Mouse (Mus musculus) frontal cortex, adult (tissue): ENCODE measurements at regions not wholly inside any gene's neighbourhood (a gene's known extent, or its start where the extent isn't known, plus 50 kb on each side); places are given as distances from the start of the nearest gene placed in this dataset.

Source experiments
- ATAC-seq: cut with Nextera tagmentation; 2 replicates; pipeline ENCODE4 v1.9.2; 2017; ENCODE audit warnings: mild to moderate bottlenecking, moderate library complexity, mixed read lengths; ENCODE audit not compliant: low TSS enrichment

DNA sequence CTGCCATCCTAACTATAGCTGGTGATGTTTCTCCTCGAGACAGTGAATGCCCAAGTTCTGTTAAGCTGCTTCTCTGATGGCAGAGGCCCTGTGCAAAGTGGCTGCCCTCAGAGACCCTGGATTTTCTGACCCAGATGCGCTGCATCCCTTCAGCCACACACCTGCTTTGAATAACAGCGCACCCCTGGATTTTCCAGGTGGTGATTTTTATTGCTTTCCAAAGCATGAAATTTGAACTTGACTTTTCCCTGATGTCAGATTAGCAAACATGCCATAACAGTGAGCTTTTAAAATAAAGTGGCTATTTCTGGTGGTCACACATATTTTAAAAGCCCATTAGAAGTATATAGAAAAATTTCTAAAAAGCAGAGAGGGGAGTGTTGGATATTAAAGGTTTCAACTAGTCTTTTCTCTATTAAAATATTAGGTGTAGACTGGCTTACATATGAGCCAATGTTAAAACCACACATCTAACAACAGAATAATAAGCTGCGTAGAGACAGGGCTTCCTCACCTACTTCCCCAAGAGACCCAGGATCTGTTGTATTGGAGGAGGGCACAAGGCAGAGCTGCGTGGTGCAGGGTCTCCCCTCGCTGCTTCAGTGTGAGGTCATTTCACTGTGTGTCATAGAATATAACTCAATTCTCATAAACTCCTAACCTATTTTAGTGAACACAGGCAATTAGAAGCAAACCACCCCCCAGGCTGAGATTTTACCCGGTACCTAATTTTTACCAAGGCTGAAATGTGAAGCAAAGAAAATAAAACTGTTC is 280.3 kb downstream of the Ccdc91 start:
- ATAC-seq: no peak

DNA sequence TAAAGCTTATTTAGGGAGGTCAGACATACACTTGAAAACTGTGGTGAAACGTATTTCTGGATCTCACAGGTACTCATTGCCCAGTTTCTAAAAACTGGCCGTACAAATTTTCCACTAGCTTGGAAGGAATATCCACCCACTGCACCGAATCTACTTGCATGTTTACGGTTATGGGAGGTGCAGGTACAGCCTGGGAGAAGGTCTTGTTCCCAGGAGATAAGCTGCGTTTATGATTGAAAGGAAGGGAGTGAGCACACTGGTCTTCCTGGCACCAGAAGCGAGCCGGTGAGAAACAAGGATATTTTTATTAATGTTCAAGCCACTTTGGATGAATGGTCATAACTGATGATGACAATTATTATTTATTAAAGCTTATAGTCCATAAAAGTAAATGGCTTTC is 283.9 kb downstream of the Ccdc91 start:
- ATAC-seq: no peak

DNA sequence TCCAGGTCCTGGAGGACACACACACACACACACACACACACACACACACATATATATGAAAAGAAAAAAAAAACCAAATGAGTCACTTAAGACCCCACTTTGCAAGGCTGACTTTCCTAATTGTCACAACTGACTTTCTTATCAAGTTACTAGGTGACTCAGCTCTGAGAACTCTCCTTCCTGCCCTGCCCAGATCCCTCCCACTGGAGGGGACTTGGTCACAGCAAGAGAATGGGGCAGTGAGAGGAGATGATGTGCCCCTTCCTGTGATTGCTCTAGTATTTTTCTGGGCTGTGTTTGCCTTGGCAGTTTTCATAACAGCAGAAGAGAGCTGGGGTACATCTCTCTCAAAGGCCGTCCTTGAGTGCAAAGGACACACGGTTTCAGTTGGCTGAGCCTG is 284.5 kb downstream of the Ccdc91 start:
- ATAC-seq: no peak

DNA sequence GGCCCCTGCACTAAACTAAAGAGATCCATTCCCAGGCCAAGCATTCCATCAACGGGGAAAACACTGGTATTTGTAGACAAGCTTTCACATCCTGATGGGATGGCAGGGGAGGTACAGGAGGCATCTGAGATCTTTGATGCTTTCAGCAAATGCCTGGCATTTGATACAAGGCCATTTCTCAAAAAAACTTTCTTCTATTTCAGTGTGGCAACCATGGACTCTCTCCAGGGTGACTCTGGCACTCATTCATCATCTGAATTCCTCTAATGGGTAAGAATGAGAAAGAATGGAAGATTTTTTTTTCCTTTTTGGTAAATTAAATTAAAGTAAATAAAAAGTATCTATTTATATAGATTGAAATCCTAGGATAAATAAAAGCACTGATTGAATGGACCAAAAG is 281.8 kb upstream of the Far2 start:
- ATAC-seq: no peak

DNA sequence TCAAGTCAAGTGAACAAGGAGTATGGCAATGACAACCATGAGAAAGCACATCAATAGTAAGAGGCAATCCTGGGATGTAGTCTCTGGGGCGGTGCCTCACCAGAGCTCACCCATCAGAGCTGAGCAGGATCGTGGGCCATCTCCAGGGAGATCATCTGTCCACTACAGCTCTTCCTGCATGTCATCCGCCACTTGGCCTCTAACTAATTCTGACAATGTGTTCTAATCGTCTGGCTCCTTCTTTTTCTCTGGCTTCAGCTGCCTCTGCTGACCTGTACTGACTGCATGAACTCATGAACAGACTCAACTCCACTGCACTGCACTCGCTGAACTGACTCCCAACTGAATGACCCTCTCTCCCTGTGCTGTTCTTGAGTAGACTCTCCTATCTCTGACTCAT is 277.9 kb upstream of the Far2 start:
- ATAC-seq: no peak

DNA sequence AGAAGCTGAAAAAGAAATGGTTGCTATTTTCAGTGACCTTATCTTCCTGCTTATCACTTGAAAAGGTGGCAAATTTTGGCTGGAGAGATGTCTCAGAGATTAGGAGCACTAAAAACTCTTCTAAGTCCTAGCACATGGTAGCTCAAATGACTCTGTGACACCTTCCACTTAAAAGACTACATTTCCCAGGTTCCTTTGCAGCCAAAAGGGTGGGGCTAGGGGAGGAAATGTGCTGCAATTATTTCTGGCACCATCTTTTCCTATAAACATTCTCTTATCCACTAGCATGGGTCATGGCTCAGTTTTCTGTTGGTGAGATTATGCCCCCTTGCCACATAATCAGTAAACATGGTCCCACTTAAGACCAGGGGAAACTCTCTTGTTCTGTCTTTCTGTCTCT is 277.0 kb upstream of the Far2 start:
- no peak for ATAC-seq

DNA sequence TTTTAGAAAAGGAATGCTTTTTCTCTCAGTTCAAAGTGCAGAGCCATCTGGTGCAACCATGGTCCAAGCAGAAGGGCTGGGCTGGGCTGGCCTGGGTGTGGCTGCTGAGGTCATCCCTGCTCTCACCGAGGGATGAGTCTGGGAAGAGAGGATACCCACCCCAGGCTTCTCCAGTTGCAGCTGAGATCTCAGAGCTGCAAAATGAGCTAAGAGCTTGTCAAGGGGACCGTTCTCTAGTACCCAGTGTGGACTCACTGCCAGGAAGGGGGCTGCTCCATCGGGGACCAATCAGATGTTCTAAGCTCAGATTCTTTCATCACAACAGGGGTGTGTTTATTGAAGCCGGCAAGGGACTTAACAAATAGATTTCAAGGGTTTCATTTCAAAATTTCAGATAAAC is 275.6 kb upstream of the Far2 start:
- ATAC-seq: no peak

DNA sequence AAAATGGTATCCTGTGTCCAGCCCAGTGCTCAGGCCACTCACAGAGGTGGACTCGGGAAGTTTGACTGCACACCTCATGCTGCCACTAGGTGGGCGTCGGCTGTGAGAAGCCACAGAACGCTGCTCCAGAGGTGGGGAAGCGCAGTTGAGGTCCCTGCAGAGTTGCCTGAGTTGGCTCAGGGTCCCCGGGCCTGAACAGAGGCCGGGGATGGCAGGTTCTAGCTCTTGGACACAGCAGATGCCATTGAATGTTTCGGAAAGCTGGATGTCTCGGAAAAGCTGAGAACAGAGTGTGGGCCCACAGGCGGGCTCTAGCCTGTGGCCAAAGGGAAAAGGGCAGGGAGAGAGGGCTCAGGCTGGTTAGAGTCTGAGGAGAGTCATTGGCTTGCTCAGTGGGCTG is 273.2 kb upstream of the Far2 start:
- ATAC-seq: no peak

DNA sequence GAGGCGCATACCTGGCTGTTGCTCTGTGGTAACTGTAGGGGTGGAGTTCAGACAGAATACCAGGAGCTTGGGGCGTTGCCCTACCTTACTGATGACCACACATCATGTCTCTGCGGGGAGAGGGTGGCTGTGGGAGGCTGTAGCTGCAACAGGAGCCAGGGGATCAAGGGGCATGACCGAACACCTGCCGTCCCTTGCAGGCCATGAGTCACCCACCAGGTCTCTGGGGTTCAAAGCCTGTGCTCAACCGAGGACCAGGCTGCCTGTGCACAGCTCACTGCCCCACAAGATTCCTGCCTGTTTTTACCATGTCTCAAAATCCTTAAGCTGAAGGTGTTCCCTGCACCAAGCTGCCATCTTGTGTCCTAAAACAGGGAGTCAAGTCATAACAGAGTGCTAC is 272.4 kb upstream of the Far2 start:
- ATAC-seq: no peak

DNA sequence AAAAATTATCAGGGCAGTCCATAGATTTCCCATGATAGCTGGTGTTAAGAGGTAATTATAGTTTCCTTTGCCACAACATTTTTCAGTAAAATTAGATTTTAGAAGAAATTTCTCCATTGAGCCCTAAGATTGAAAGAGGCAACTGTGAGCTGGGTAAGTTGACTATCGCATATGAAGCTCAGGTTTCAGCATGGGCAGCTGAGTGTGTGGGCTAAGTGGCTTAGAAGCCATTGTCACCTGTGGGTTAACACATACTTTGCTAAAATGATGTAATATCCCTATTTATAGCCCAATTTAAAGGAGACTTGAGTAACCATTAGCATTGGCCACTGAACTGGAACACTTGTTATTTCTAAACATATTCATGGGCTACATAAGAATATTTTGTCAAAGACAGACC is 267.6 kb upstream of the Far2 start:
- no peak for ATAC-seq

DNA sequence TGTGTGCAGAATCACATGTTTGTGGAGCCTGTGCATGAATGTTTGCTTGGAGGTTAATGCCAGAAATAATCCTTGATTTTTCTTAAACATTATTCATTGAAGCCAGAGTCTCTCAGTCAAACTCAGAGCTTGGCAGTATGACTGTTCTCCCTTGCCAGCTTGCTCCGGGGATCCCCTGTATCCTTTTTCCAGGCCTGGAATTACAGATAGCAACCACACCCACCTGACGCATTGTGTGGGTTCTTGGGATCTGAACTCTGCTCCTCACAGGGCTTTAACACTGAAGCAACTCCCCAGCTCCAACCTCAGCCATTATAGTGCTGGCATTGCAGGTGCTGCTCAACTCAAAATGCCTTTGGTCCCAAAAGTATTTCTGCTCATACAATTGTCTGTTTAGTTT is 262.8 kb upstream of the Far2 start:
- no peak for ATAC-seq

DNA sequence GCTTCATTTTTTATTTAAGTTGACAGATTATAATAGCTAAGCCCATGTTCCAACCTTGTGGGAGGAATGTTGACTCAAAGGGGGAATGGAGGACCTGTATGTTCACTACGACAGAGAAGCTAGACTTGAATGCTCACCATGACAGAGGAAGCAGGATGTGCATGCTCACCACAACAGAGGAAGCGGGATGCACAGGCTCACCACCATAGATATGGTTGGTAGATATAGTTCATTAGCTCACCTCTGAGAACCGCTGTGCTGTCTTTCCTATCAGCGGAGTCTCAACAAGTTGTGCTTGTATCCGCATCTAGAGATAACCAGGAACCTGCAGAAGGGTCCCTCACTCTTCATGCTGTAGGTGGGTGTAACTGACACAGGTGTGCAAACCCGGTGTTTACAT is 262.2 kb upstream of the Far2 start:
- no peak for ATAC-seq

DNA sequence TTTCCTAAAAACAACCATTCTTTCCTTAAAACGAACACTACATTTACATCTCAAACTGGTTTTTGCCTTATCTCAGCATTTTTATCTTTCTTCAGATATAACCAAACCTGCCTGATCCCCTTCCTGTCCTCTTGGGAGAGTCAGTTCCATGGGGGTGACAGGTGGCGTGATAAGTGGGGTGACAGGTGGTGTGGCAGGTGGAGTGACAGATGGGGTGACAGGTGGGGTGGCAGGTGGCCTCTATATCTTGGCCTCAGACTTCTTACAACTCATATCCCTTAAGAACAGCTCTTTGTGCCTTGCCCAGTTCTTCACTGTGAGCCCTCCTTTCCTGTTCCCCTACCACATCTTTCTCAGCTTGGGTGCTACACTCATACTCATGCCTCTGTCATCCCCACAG is 259.0 kb upstream of the Far2 start:
- no peak for ATAC-seq

DNA sequence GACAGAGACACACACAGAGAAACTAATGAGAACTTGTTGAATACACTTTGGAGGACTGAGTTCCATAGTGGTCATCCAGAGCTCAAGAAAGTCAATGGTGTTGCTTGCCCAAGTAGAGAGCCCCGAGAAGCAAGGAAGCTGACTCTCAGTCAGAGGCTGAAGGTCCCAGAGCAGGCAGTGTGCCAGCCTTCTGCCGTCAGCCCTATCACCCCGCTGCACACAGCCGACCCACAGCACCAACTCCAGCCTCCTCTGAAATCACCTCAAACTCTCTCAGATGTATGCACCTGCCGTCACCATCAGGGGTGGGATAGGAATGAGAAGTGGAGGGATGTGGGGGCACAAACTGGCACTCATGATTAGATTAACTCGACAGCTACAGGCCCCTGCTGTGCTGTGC is 257.9 kb upstream of the Far2 start:
- no peak for ATAC-seq

DNA sequence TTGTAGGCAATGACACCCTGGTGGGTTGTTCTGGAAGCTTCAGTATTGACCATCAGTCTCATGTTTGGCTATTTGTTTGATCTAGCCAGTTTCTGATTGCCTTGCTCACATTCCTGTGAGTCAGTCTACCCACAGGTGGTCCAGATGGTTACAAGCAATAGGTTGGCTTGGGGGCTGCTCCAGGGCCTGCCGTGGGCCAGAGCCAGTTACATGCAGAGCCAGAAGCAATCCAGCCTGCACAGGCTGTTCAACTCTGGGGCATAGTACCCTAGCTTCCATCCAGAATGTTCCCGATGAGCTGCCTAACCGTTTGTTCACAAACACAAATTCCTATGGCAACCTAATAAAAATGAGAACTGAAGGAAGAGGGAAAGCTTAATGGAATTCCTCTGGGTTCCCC is 253.2 kb upstream of the Far2 start:
- no peak for ATAC-seq

DNA sequence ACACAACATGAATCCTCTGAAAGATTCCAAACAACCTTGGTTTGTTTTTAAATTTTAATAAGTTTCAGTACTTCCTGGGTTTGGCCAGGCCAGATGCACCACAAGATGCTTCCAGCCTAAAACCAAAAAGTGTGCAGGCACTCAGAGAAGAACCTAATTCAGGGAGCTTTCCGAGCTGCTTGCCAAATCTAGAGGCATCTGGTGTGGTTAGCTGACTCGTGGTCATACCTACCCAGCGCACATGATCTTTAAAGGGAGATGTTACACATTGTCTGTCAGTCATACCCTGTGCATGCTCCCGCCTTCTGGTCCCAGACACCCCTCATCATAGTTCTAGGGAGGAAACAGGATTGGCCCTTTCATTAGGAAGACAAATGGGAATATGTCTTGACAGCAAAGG is 252.7 kb upstream of the Far2 start:
- ATAC-seq: no peak

DNA sequence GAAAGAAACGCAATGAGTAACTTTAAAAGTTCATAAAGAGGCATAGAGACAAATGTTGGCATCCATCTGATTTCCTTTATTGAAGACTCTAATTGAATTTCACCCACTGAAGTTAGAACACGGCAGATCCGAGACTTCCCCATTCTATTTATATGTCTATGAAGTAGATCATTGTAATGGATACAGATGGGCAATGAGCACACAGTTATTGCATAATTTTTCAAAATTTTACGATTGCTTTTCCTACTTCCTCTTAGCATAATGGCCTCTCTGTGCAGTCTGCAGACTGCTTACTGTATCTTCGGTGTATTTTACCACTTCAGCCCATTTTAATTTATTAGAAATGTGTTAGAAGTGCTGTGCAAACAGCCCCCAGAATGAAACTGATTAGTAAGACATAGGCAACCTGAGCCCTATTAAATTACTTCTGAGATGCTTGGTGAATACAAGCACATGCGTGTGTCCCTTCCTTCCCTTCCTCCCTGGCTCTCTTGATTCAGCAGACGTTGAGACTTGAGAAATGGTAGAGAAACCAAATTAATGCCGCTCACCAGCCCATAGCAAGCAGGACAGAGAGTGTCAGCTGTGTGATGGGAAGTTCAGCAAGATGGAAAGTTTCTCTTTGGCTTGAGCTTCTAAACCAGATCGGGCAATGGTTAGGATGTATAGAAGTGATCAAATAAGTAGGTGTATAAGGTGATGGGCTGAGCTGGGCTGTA is 247.9 kb upstream of the Far2 start:
- no peak for ATAC-seq

DNA sequence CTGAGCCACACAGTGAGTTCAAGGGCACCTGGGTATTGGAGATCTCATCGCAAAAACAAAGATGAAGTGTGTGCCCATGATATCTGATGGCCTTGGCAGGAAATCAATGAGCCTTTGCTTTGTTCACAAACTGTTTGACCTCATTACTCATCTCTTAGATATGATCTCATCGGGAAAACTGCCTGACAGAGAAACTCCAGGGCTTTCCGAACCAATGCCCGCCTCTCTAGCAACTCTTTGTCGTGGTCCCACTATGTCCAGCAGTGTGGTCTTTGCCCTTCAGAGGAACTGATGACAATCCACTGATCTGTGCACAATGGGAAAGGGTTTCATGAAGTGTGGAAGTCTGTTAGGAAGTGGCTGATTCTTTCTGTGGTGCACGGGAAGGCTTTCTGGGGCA is 247.2 kb upstream of the Far2 start:
- no peak for ATAC-seq

DNA sequence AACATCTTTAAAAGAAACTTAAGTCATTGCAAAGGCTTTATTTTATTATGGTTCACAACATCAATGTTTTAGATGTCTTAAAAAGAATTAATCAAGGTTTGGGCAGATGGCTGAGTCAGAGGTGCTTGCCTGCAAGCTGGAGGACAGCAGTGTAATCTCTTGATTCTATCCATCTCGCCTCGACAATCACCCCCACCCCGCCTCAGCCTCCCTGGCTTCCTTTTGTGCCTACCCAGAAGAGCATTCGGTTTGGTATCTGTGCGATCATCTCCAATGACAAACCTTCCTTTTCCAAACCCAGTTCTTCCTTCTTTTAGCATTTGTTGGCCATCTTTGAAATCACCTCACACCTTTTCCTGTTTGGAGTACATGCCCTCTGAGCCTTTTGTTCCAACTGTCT is 246.2 kb upstream of the Far2 start:
- no peak for ATAC-seq

DNA sequence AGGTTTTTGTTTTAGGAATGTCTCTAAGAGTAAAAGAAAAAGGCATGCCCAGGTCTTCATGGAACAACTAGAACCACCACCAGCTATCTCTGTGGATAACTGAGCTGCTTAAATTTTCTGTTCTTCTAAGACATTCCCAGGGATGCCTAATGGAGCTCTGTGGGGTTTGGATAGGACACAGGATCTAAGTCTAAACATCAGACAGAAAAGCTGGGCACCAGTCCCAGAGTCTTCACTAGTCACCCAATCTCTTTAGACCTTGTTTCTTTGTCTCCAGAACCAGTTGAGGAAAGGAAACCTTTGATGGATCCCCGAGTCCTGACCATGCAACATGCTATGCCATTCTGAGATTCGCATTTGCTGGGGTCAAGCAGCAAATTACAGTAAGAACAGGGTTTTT is 243.2 kb upstream of the Far2 start:
- no peak for ATAC-seq

DNA sequence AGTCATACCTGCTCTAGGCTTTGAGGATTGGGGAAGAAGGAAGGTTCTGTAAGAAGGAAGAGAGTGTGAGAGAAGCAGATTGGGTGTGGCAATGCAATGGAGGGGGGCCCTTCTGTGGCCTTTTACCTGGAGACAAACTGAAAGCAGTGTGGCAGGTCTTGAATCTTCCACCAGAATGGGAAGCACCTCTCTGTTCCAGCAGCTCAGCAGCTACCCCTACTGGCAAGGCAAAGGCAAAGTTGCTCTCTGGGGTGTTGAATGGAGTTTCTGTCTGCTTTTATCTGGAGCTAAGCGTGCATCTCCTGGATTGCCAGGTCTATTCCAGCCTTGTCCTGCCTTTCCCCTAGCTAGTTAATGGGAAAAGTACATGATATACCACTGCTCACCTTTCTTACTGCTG is 236.3 kb upstream of the Far2 start:
- ATAC-seq: peak; percentile 98

DNA sequence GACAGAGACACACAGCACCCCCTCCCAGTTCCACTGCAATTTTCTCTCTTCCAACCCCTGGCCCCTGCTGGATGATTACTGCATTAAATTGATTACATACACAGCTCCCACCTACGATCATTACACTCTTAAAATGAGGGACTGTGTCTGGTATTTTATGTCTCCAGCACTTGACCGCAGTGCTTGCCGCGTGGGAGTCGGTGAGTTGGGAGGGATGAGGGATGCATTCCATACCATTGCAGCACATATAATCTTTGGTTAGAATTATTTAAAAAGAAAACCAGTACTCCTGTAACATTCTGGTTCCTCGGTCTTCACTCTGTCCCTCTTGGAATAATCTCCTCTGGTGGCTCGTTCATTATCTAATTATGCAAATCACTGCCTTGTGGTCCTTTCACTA is 230.2 kb upstream of the Far2 start:
- no peak for ATAC-seq

DNA sequence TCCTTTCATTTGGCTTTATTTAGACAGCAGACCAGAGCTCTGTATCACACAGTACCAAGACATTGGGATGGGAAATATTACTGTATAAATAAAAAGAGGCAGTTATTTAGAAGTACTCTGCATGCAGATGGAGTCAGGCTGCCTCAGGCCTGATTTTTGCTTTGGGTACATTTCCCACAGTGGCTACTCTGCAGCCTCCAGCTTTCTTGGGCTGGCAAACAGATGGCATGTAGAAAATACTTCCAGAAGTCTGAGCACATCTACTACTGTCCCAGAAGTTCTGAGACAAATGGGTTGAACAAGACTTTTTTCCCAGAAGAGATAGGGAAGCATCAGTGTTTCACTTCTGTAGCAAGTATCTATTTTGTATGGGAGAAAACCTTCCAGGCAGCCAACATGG is 229.8 kb upstream of the Far2 start:
- peak; percentile 97 for ATAC-seq

DNA sequence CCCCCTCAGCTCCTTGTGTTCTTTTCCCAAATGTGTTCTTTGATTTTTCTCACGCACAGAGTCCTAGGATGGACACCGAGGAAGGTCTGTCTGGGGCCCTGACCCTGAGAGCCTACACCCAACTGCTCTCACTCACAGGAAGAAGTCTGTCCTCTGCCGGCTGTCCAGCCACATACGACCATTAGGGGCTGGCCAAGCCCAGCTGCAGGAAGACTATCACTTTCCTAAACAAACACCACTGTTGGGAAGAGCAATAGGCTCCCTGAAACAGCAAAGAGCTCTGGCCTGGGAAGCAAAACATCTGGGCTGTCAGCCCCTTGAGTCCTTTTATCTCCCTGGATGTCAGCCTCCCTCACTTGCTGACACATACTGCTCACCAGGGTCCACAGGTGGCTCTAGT is 224.8 kb upstream of the Far2 start:
- ATAC-seq: no peak
